Mouse (Mus musculus) bone marrow macrophage, adult 2 months (primary cell): ENCODE results near the gene Stk39.

Experiments
- CTCF ChIP-seq: IDR thresholded peaks from 2 replicates; pipeline ENCODE4 v1.5.1; 2012; ENCODE audit warnings: low read depth, mild to moderate bottlenecking, low read length, moderate library complexity
- POLR2A ChIP-seq: IDR thresholded peaks from 2 replicates; pipeline ENCODE4 v1.6.1; 2012; ENCODE audit warnings: mild to moderate bottlenecking, low read depth, low read length, borderline replicate concordance

- TF ChIP-seq POLR2A, result no peak
- no peak for TF ChIP-seq CTCF
These were observed 218.8 kb downstream of the Stk39 start for GRCm38 (mm10) chr2:68253222-68253621.
